In genomic region chr9:103234059-103234458, GRCm38 (mm10) we compare ENCODE assay signal across 11 mouse cellular contexts. TPM values are rescaled to one million over a fixed set of nuclear protein-coding genes. Genes with fewer than 3 reads are reported as not detected.
A peak's percentile ranks its signal among the peaks of the same experiment; 100 is the strongest.
DNase-seq lines count a peak whose midpoint lies in the region; ATAC-seq and TF ChIP-seq lines count a peak whose summit lies in the region.
"Had no signal": no experiment of that assay in that cellular context is flagged by ENCODE, and none has a peak within 500 bp of the region (broad histone marks: within the 10 kb centered on the region; RNA-seq: fewer than 3 reads in every experiment).

No protein-coding gene starts in this region.

- peaks cover 6% of the 10 kb centered on the region; the same call in 1 of the 2 replicates for H3K4me1 ChIP-seq in hindbrain, postnatal 0 days (ENCODE audit: insufficient read depth, low read length)
- no peaks in the 10 kb centered on the region for H3K4me1 ChIP-seq in hindbrain, embryonic 11.5 days (replicated peaks; ENCODE audit: control insufficient read depth, insufficient read depth, low read length)
- peaks cover 16% of the 10 kb centered on the region; the same call in 1 of the 2 replicates for H3K4me1 ChIP-seq in embryonic facial prominence, embryonic 15.5 days
- peaks cover 13% of the 10 kb centered on the region for H3K4me1 ChIP-seq in liver, embryonic 16.5 days (ENCODE audit: control insufficient read depth, low read depth, low read length)
- H3K4me1 ChIP-seq in thymus, adult 2 months (replicated peaks; ENCODE audit: control insufficient read depth, insufficient read depth, low read length): peaks cover 27% of the 10 kb centered on the region

- H3K9me3 ChIP-seq in hindbrain, postnatal 0 days (ENCODE audit: low read length): no peaks in the 10 kb centered on the region
- H3K9me3 ChIP-seq in hindbrain, embryonic 11.5 days (ENCODE audit: control insufficient read depth, low read length): no peaks in the 10 kb centered on the region
- H3K9me3 ChIP-seq in embryonic facial prominence, embryonic 15.5 days (replicated peaks): no peaks in the 10 kb centered on the region
- H3K9me3 ChIP-seq in liver, embryonic 16.5 days (replicated peaks; ENCODE audit: control insufficient read depth, low read length): no peaks in the 10 kb centered on the region
- H3K9me3 ChIP-seq: kidney, embryonic 15.5 days had no signal

- WGBS in hindbrain, postnatal 0 days: 69% methylated on average over 7 of the region's 7 CpGs
- 70% methylated on average over 7 of the region's 7 CpGs for WGBS in hindbrain, embryonic 11.5 days
- WGBS in embryonic facial prominence, embryonic 15.5 days: 60% methylated on average over 7 of the region's 7 CpGs
- 26% methylated on average over 7 of the region's 7 CpGs for WGBS in liver, embryonic 16.5 days (ENCODE audit: insufficient replicate concordance)
- WGBS in thymus, adult 2 months: 56% methylated on average over 7 of the region's 7 CpGs

- no peak for TF ChIP-seq CTCF in hindbrain, postnatal 0 days (IDR thresholded peaks at IDR 0.05; ENCODE audit: low read depth)
- TF ChIP-seq CTCF in thymus, adult 2 months (IDR thresholded peaks at IDR 0.05; ENCODE audit: borderline replicate concordance, control insufficient read depth, extremely low read depth, insufficient read depth, low read length, poor library complexity): no peak

- no peak overlapping the region for H3K9ac ChIP-seq in hindbrain, postnatal 0 days (replicated peaks; ENCODE audit: low read length)
- H3K9ac ChIP-seq in hindbrain, embryonic 11.5 days (ENCODE audit: low read depth, low read length): no peak overlapping the region
- no peak overlapping the region for H3K9ac ChIP-seq in embryonic facial prominence, embryonic 15.5 days
- no peak overlapping the region for H3K9ac ChIP-seq in liver, embryonic 16.5 days (ENCODE audit: low read depth, low read length)
- H3K9ac ChIP-seq: kidney, embryonic 15.5 days had no signal

- H3K4me2 ChIP-seq in hindbrain, postnatal 0 days (ENCODE audit: low read depth, low read length): no peak overlapping the region
- H3K4me2 ChIP-seq in hindbrain, embryonic 11.5 days (replicated peaks; ENCODE audit: low read depth, low read length): no peak overlapping the region
- H3K4me2 ChIP-seq in embryonic facial prominence, embryonic 15.5 days (replicated peaks): no peak overlapping the region
- no peak overlapping the region for H3K4me2 ChIP-seq in liver, embryonic 16.5 days (ENCODE audit: low read depth, low read length)
- H3K4me2 ChIP-seq: kidney, embryonic 15.5 days had no signal

- no peak for TF ChIP-seq POLR2A in thymus, adult 2 months (IDR thresholded peaks at IDR 0.05; ENCODE audit: control insufficient read depth, extremely low read depth, insufficient read depth, low read length, poor library complexity)

- H3K27me3 ChIP-seq in hindbrain, postnatal 0 days (ENCODE audit: insufficient read depth, low read length): no peaks in the 10 kb centered on the region
- no peaks in the 10 kb centered on the region for H3K27me3 ChIP-seq in hindbrain, embryonic 11.5 days (ENCODE audit: control insufficient read depth, insufficient read depth, low read length)
- H3K27me3 ChIP-seq in embryonic facial prominence, embryonic 15.5 days: no peaks in the 10 kb centered on the region
- H3K27me3 ChIP-seq in liver, embryonic 16.5 days (ENCODE audit: control insufficient read depth, insufficient read depth, low read depth, low read length): no peaks in the 10 kb centered on the region
- no peaks in the 10 kb centered on the region for H3K27me3 ChIP-seq in thymus, adult 2 months (ENCODE audit: control insufficient read depth, insufficient read depth, low read length)
- H3K27me3 ChIP-seq: kidney, embryonic 15.5 days had no signal

- no peak overlapping the region for H3K4me3 ChIP-seq in hindbrain, postnatal 0 days (ENCODE audit: low read length)
- H3K4me3 ChIP-seq in hindbrain, embryonic 11.5 days (ENCODE audit: low read depth, low read length): no peak overlapping the region
- no peak overlapping the region for H3K4me3 ChIP-seq in embryonic facial prominence, embryonic 15.5 days (replicated peaks)
- H3K4me3 ChIP-seq in liver, embryonic 16.5 days (ENCODE audit: low read depth, low read length): no peak overlapping the region
- H3K4me3 ChIP-seq in thymus, adult 2 months (ENCODE audit: control insufficient read depth, insufficient read depth, low read length): no peak overlapping the region
- H3K4me3 ChIP-seq: kidney, embryonic 15.5 days had no signal

- ATAC-seq in hindbrain, postnatal 0 days: no peak
- ATAC-seq in hindbrain, embryonic 11.5 days (ENCODE audit: low FRiP score): no peak
- no peak for ATAC-seq in embryonic facial prominence, embryonic 15.5 days (ENCODE audit: insufficient number of reproducible peaks, low FRiP score, low TSS enrichment, low read depth)
- peak; percentile 20; the same call in 1 of the 2 replicates for ATAC-seq in liver, embryonic 16.5 days (ENCODE audit: low read depth)

- no peaks in the 10 kb centered on the region for H3K36me3 ChIP-seq in hindbrain, postnatal 0 days (ENCODE audit: insufficient read depth, low read length)
- no peaks in the 10 kb centered on the region for H3K36me3 ChIP-seq in hindbrain, embryonic 11.5 days (ENCODE audit: control insufficient read depth, insufficient read depth, low read length)
- H3K36me3 ChIP-seq in embryonic facial prominence, embryonic 15.5 days: no peaks in the 10 kb centered on the region
- H3K36me3 ChIP-seq in liver, embryonic 16.5 days (ENCODE audit: control insufficient read depth, insufficient read depth): no peaks in the 10 kb centered on the region
- H3K36me3 ChIP-seq in thymus, adult 2 months (ENCODE audit: control insufficient read depth, insufficient read depth, low read length): no peaks in the 10 kb centered on the region
- H3K36me3 ChIP-seq: kidney, embryonic 15.5 days had no signal

- H3K27ac ChIP-seq in hindbrain, postnatal 0 days: peak overlapping the region; percentile 42; the same call in 1 of the 2 replicates
- H3K27ac ChIP-seq in hindbrain, embryonic 11.5 days (ENCODE audit: low read depth, low read length): no peak overlapping the region
- H3K27ac ChIP-seq in embryonic facial prominence, embryonic 15.5 days (replicated peaks): peak overlapping the region; percentile 60
- H3K27ac ChIP-seq in liver, embryonic 16.5 days (ENCODE audit: low read length): peak overlapping the region; percentile 84
- no peak overlapping the region for H3K27ac ChIP-seq in thymus, adult 2 months (ENCODE audit: control insufficient read depth, insufficient read depth, low read length)
- H3K27ac ChIP-seq: kidney, embryonic 15.5 days had no signal

- no peak for DNase-seq in hindbrain, postnatal 0 days (ENCODE audit: low spot score)
- DNase-seq in hindbrain, embryonic 11.5 days (ENCODE audit: low spot score): no peak
- DNase-seq in NIH3T3 (ENCODE audit: low read depth): peak; percentile 35
- DNase-seq in thymus, adult 2 months: no peak
- DNase-seq in ovary, adult 18-20 months (ENCODE audit: low spot score): no peak
- no peak for DNase-seq in thymus, postnatal 4 days
- DNase-seq: cerebellum, postnatal 14 days; thymus, postnatal 36 days had no signal

RNA-seq across cellular contexts. Expression of gene Trf, which starts 3.8 kb away (rescaled TPM):
- 20.2 and 44.2 TPM in 2 replicates for total RNA-seq in hindbrain, postnatal 0 days (2014; rRNA removed)
- polyA plus RNA-seq in hindbrain, postnatal 0 days (2015; fragmentation: Nextera tagmentation; extraction: Ambion mirVana): 42.1 and 45.4 TPM in 2 replicates
- polyA plus RNA-seq in hindbrain, embryonic 11.5 days (2014; fragmentation: Nextera tagmentation; extraction: Ambion mirVana): 20.8 and 25.8 TPM in 2 replicates
- polyA plus RNA-seq in embryonic facial prominence, embryonic 15.5 days (2015; fragmentation: Nextera tagmentation; extraction: Ambion mirVana): 31.2 and 34.5 TPM in 2 replicates
- polyA plus RNA-seq in liver, embryonic 16.5 days (2015; fragmentation: Nextera tagmentation; extraction: Ambion mirVana): 18,368 and 22,262 TPM in 2 replicates
- polyA plus RNA-seq in thymus, adult 2 months (2012; rRNA removed): 149 and 198 TPM in 2 replicates

RNA-seq across cellular contexts. Expression of gene Gm20425, which starts 4.0 kb away (rescaled TPM):
- 0.99 and 3.7 TPM in 2 replicates for total RNA-seq in hindbrain, postnatal 0 days (2014; rRNA removed)
- 3.3 and 5.2 TPM in 2 replicates for polyA plus RNA-seq in hindbrain, postnatal 0 days (2015; fragmentation: Nextera tagmentation; extraction: Ambion mirVana)
- polyA plus RNA-seq in hindbrain, embryonic 11.5 days (2014; fragmentation: Nextera tagmentation; extraction: Ambion mirVana): 0.21 and 1.6 TPM in 2 replicates
- polyA plus RNA-seq in embryonic facial prominence, embryonic 15.5 days (2015; fragmentation: Nextera tagmentation; extraction: Ambion mirVana): 0.69 and 1.4 TPM in 2 replicates
- 1.8 and 3.4 TPM in 2 replicates for polyA plus RNA-seq in liver, embryonic 16.5 days (2015; fragmentation: Nextera tagmentation; extraction: Ambion mirVana)
- not detected in 2 replicates for polyA plus RNA-seq in thymus, adult 2 months (2012; rRNA removed)

RNA-seq across cellular contexts. Expression of gene Srprb, which starts 32.1 kb away (rescaled TPM):
- total RNA-seq in hindbrain, postnatal 0 days (2014; rRNA removed): 55.3 and 58.1 TPM in 2 replicates
- 43.1 and 44.3 TPM in 2 replicates for polyA plus RNA-seq in hindbrain, postnatal 0 days (2015; fragmentation: Nextera tagmentation; extraction: Ambion mirVana)
- 55.0 and 59.4 TPM in 2 replicates for polyA plus RNA-seq in hindbrain, embryonic 11.5 days (2014; fragmentation: Nextera tagmentation; extraction: Ambion mirVana)
- 65.9 and 66.2 TPM in 2 replicates for polyA plus RNA-seq in embryonic facial prominence, embryonic 15.5 days (2015; fragmentation: Nextera tagmentation; extraction: Ambion mirVana)
- 16.9 and 17.2 TPM in 2 replicates for polyA plus RNA-seq in liver, embryonic 16.5 days (2015; fragmentation: Nextera tagmentation; extraction: Ambion mirVana)
- 47.4 and 51.3 TPM in 2 replicates for polyA plus RNA-seq in thymus, adult 2 months (2012; rRNA removed)

Comparison
In these comparisons a context has a peak if more than half of its experiments do, and no peak if none do; other contexts are left out.
1. H3K27ac ChIP-seq: peak in hindbrain, postnatal 0 days (single experiment), embryonic facial prominence, embryonic 15.5 days (single experiment) and liver, embryonic 16.5 days (single experiment); none in hindbrain, embryonic 11.5 days (single experiment) and thymus, adult 2 months (single experiment).
2. RNA of gene Trf, which starts 3.8 kb away (polyA plus RNA-seq): 18,368 to 22,262 TPM in liver, embryonic 16.5 days; 149 to 198 TPM in thymus, adult 2 months, 42.1 to 45.4 TPM in hindbrain, postnatal 0 days, 31.2 to 34.5 TPM in embryonic facial prominence, embryonic 15.5 days and 20.8 to 25.8 TPM in hindbrain, embryonic 11.5 days; every median in the first group is over 10 times any median in the second.